Mouse (Mus musculus) lung, postnatal 25 days (tissue): ENCODE results near the gene Stam2.

ENCODE experiments used
- DNase-seq: peaks from one replicate; pipeline ENCODE4 v3.0.0; 2022; ENCODE audit warnings: low spot score

Gene Stam2

DNA sequence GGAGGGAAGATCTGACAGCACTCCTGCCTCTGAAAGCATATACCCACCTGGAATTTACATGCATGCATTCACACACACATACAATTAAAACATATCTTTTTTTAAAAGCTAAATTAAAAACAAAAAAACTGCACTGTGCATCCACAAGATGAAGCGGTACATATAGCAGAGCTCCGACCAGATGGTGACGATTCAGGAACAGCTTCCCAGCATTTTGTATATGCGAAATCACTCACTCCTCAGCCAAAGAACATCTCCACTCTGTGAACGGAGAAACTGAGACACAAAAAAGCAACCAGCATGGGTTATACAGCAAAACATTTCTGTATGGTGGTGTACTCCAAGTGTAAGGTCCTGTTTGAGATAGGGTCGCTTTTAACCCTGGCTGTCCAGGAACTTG is 11.2 kb downstream of the Stam2 start:
- DNase-seq, result no peak

DNA sequence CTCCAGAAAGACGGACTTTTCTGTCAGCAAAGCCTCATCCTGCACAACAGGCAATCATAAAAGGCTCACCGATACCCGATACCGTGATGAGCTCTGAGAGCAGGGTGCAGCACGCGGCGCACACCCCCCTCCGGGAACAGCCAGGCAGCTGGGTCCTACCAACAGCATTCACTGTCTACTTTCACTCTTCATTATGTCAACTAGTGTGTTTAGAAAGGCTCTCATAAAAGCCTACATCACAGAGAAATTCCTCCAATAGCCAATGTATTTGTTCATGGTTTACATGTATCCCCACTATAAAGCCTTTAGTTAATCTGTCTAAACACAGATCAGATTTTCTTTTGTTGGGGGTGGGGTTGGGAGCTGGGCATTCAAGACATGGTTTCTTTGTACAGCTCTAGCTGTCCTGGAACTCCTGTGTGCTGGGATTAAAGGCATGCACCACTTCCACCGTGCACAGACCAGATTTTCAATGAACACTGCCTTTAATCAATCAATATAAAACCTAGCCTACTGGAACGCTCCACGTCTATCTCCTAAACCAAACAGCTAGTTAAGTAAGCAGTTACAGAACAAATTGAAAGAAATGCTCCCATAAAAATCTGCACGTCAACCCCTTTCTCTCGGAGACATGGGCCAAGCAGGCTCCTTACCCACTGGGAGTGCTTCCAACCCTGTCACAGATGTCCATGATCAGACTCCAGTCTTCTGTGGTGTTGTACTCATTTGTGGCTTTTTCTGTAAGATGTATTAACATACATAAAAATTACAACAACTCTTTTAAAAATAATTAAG is 21.7 kb downstream of the Stam2 start:
- no peak for DNase-seq

DNA sequence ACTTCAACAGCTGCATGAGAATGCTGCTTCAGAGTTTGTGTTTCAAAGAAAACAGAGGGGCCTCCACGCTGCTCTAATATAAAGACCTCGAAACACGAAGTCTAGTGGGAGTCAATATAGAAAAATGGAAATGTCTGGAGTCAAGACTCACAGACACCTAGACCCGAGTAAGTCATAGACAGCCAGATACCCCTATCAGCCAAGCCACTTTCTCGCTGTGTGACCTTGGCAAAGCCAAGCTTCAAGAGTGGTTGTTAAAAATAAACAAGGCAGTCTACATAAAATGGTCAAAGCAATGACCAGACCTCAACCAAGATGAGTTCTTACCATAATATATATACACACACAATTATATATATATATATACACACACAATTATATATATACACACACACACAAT is 25.0 kb downstream of the Stam2 start:
- no peak for DNase-seq

DNA sequence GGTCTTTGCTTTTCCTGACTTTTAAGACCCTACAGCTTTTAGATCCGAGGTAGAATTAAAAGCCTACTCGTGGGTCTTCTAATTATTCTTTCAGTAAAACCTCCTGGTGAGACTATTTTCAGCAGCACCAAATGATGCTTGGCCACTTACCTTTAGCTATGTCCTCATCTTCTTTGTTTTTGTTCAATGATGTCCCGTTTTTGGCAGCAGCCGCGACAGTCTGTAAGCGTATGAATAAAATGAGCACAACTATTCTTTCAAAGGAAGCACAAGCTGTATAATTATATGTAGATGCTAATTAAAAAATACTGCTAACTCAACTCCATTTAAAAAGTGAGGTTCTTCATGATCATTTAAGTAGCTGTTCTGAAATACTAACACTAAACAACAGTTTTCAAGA is 26.5 kb downstream of the Stam2 start:
- no peak for DNase-seq

DNA sequence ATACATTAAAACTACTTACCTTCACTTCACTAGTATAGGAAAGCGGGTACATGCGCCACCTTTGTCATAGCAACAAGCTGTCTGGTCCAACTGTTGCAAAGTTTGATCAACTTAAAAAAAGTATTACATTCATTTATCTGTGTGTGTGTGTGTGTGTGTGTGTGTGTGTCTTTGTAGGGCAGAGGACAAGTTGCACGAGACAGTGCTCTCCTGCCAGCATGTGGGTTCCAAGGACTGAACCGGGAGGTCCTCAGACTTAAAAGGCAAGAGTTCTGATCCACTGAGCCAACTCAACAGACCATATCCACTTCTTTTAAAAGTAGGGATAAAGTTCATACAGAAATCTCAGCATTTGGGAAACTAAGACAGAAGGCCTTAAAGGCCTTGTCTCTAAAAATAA is 28.0 kb downstream of the Stam2 start:
- DNase-seq, result no peak

DNA sequence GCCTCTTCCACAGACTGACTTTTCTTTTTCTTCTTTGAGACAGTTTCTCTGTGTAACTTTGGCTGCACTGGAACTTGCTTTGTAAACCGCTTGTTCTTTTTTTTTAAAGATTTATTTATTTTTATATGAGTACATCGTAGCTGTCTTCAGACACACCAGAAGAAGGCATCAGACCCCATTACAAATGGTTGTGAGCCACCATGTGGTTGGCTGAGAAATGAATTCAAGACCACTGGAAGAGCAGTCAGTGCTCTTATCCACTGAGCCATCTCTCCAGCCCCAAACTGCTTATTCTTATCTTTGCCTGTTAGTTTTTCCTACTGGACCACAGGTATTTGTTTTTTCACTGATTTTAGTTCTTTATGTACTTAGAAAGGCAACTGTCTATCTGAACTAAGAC is 31.3 kb downstream of the Stam2 start:
- DNase-seq, result no peak

DNA sequence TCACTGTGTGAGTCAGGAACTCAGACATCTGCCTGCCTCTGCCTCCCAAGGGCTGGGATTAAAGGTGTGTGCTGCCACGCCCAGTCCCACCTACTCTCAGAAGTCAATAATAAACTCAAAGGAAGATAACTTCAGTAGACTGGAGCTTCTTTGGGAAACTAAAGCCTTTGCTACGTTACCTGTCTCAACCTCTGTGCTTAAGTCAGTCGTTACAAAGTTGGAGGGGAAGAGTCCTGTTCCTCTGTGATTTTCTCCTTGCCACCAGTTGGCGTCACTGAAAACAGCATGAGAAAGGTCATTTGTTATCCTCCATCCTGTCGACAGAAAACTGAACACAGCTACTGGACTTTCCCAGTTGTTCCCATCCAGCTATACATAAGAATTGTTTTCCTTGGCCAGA is 32.7 kb downstream of the Stam2 start:
- DNase-seq, result no peak

DNA sequence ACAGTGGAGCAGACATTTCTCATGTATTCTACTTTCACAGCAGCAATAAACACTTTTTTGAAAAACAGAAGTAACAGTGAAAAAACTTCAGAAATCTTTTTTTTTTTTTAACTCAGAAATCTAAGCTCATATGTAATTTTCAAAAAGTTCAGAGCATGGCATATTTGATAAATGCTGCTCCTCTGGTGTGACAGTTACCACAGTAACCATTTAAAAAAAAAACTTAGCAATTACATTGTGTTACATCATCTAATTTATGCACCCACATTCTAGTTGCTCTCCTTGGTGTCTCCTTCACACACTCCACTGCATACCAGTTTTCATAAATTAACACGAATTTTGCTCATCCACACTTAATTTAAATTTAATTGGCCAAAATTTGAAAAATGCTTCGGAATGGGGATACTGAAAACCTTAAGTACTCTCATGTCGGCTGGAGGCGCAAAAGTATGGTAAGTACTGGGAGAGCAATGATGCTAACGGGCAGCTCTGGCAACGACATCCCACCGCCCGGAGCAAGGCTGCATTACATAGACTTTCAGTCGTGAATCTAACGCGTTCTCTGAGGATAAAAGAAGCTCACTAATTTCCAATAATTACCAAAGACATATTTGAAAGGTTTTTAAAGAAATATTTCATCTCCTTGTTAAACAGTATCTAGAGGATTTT is 40.6 kb downstream of the Stam2 start:
- no peak for DNase-seq

DNA sequence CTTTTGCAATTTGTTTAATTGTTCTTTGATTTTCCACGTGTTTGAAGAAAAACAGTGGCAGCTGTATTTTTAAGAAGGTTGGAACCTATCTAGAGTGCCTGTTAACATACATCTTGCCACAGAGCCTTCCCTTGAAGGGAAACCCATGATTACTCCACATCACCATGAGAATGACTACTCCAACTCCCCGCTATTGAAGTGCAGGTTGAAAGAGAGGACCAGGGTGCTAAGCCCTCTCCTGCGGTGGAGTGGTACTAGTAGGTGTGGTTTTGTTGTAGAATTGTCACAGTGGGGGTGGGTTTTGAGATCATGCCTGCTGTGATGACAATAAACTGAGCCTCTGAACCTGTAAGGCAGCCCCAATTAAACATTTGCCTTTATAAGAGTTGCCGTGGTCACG is 41.7 kb downstream of the Stam2 start:
- DNase-seq, result no peak

DNA sequence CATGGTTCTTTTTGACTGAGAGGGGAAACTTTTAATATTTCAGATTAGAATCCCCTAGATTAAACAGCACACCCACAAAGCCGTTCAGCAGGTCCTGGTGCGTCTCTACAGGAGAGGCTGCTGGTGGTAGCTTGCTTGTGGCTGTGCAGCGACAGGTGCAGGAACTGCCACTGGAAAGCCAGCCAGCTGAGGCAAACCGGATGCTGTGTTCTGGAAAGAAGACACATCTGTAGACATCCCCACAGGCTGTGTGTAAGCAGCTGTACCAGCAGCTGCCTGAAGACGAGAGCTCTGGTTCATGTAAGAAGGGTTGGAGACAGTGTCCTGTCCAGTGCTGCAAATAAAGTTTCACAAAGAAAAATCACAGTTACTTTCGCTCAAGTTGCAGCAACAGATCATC is 47.5 kb downstream of the Stam2 start:
- DNase-seq, result no peak

DNA sequence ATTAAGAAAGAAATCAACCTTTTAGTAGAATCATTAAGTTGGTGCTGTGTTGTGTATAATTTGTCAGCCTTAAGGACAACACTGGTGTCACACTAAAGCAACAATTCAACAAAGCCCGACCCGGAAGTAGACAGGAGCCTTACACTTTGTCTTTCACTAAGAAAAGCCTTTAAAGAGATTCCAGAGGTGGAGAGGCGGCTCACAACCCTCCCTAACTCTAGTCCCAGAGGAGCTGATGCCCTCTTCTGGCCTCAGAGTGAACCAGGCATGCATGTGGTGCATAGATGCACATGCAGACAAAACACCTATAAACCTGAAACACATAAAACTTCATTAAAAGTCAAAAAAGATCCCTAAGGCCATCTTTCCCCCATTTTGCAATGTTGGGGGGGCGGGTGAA is 50.3 kb downstream of the Stam2 start:
- DNase-seq, result no peak

DNA sequence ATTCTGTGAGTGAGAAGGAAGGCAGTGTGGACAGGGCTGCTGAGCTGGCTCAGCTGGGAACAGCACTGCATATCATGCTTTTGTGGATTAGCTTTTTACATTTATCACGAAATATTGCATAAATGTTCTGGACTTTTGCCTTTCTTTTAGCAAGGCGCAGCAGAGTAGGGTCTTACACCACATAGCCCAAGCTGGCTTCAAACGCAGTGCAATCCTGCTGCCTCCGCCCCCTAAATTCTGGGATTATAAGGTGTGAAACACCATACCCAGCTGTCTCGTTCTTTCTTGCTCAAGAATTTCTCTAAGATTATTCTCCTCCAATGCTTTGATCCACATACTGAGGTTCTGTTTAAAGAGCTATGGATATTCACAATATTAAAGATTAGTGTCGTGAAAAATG is 55.5 kb downstream of the Stam2 start:
- peak; percentile 1 for DNase-seq

DNA sequence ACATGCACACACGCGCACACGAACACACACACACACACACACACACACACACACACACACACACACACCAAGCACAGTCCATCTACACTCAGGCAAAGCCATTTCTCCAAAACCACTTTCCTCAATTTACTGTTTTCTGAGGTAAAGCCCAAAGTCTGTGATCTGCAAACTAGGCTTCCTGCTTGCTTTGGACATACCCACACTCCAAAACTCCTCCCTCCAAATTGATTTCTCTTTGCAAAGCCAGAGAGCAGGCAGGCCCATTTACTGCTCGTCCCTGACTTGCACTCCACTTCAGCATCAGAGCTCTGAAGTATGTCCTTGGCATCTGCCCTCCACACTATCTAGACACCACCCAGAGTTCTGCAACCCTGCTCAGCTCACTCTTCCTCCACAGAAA is 64.5 kb downstream of the Stam2 start:
- DNase-seq, result no peak

DNA sequence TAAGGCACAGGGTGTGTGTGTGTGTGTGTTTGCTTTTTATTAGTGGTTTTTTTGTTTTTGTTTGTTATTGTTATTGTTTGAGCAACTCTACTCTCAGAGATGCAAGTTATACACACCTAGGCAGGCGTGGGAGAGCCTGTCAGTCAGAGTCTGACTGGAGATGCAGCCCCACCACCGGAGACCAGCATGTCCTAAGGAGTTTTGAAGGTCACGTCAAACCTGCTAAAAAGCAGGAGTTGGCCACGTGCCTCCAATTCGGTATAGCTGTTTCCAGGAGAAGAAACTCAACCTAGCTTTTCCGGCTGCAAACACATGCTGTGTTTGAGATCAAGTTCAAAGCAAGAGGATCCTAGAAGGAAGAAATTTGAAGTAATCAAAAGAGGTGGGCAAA is 65.2 kb downstream of the Stam2 start:
- no peak for DNase-seq

DNA sequence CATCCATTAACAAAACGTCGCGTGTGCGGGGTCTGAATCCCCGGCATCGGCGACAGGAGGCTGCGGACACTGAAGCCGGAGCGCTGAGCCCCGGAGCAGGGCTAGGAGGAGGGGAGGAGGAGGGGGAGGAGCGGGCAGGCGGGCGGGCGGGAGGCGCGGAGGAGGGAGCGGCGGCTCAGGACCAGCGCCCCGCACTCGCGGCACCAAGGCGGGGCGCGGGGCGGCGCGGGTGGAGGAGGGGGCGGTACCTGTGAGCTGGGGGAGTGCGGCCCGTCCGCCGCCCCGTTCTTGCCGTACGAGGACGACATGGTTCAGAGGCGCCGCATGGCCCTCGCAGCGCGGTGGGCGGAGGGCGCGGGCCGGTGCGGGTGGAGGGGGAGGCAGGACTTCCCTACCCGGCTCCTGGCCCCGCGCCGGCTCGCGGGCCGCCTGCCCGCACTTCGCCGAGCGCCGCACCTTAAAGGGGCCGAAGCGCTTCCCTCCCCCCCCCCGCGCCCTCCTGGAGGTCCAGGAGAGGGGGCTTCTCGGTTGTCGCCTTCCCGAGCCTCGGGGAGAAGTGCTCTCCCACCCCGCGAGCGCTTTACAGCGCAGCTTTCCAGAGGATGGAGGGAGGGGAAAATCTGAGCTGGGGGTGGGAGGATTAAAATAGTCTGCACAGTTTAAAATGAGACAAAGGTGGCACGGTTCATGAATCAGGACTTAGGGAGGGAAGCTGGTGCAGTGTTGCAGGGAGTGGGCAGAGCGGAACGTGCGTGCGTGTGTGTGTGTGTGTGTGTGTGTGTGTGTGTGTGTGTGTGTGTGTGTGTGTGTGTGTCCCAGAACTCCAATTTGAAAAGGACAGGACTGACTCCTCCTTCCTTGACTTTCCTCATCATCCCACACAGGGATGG is 65.8 kb downstream of the Stam2 start, which contains the start of gene Cacnb4:
Gene Cacnb4 (minus strand): TSS at position 809 of the 890 bp plus-strand sequence.
- peak; percentile 15 for DNase-seq

DNA sequence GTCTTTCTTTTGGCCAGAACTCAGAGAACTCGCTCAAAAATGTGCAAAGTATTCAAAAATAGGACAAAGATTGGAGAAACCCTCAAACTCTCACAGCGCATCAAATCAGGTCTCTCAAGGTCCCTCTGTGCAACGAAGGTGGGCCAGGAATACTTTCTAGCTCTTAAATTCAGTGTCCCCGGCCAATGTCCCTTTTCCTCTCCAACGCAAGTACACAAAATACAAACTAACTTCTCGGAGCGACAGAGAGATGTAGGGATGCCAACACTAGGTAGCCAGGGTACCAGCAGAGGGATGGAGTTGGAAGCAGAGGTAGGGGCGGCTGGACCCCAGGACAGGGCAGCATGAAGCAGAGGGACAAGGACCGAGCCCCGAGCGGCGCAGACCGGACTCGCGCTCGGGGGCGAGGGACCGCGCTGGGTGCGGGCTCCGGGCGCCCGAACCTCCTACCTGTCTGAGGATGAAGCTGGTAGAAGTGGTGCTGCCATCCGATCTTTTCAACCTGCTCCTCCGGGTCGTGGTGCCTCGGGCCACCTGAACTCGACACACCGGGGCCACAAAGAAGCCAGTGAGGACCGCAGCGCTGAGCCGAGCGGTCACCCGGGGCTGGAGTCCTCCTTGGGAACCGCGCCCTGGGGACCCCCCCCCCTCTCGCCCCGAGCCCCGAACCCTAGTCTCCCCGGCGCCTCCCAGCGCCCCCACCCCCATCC is 66.6 kb downstream of the Stam2 start:
- no peak for DNase-seq

DNA sequence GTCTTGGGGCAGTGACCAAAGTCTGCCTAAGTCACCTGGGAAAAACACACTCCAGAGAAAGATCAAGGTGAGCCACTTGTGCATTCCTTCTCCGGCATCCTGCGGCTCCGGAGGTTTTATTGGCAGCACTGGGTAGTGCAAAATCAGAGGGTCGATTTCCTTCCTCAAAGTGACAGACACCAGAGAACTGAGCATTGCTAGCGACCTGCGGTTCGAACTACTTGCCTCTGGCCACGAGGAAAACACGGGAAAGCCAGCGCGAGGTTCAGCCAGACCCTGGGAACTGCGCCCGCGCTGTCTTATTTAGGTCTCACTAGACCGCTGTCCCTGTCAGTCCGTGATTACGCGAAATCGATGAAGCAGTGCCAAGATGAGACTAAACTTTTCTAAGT is 67.2 kb downstream of the Stam2 start:
- no peak for DNase-seq

DNA sequence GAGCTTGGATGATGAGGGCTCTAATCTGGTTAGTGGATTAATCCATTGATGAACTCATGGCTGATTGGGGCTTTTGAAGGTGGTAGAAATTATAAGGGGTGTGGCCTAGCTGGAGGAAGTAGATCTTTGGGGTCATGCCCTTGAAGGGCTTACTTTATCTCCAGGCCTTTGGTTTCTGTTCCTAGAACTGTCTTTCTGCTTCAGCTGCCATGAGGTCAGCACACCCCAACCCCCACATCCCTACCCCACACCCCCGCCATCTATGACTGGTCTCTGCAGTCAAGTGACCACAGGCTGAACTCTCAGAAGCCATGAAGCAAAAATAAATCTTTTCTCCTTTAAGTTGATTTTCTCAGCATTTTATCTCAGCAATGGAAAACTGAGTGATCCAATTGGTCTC is 68.9 kb downstream of the Stam2 start:
- DNase-seq, result no peak

DNA sequence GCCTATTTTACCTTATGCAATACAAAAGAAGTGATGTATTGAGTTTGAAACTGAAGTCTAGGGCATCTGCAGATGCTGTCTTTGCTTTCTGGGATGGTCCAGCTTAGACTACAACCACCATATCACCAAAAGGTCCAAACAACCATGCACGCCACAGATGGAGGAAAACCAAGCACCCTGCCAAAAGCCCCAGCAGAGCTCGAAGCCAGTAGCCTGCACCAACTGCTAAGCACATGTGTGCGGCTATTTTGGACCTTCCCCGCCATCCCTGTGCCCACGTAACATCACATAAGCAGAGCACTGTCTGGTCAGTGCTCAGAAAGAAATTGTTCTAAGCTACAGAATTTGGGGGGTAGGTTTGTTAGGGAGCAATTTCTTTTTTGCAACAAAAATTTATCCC is 71.3 kb downstream of the Stam2 start:
- DNase-seq, result no peak

DNA sequence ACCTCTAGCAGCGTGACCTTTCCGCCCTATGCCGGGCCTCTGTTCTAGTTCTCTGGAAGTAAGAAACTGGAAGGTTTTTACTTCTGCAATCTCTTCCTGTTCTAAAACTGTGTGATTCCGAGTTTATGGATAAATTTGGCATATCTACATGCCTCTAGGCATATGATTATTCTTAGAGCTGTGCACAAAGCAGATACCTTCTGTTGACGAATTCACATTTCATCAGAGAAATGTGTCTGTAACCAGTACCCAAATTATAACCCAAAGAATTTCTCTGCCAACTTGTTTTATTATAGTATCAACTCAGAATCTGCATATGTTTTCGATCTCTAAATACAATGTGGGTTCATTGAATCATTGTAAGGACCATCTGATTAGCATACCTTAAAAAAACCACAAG is 73.6 kb downstream of the Stam2 start:
- no peak for DNase-seq

DNA sequence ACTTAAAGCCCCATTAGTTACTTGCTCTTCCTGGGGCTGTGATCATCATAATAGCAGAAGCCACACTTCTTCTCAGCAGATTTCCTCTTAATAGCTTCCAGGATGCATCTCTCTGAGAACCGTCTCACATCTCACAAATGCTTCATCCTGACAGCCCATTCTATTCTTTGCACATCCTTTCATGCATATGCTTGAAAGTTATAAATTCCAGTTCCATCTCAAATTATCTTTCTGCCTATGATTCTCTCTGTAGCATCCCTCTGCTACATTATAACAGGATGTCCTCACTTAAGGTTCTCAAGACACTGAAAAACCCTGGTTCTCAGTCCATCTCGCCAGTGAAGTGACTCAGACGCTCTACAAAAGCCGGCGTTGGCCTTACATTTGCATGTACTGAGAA is 85.4 kb downstream of the Stam2 start:
- DNase-seq, result no peak

DNA sequence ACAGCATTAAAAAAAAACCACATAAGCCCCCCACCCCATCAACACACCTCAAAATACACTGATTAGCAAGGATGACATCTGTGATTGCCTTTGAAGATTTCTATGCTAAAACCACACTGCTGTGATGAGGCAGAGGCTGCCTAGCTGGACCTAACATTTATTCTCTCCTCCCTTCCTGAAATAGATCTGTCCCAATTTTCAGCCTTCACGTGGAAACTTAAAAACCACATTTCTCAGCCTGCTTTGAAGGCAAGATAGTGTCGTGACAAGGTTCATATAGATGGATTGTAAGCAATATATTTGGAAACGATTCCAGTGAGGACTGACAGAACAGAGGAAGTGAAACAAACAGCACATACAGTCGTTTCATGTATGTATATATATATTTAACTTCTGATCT is 87.5 kb downstream of the Stam2 start:
- DNase-seq, result no peak
